Mouse (Mus musculus) megakaryocyte, embryonic 14.5 days (primary cell): ENCODE data around the gene Slc24a1.

Experiments
- FLI1 ChIP-seq: IDR thresholded peaks from 2 replicates; pipeline ENCODE4 v1.6.1; 2012; ENCODE audit warnings: low read length, inconsistent platforms, mixed read lengths
- GATA1 ChIP-seq: IDR thresholded peaks from 3 replicates; pipeline ENCODE4 v1.6.1; 2012; ENCODE audit warnings: mixed read lengths, low read length, inconsistent platforms, borderline replicate concordance

DNA sequence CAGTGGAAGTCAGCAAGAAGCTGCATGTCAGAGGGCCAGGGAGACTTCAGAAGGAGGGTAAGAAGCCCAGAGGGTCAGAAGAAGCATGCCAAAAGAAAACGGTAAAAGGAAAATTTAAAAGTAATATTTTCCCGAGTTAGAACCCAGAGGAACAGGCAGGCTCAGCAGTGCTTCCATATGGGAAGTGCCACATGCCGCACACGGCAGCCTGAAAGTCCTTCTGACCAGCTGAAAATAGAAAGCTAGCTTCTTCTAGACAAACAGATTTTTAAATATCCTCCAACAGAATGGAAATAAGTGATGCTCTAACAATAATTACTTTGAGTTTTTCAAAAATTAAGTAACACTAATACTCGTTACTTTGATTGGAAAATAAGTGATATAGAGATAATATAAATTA, 65.4 kb downstream of the Slc24a1 start:
- no peak for TF ChIP-seq GATA1
- no peak for TF ChIP-seq FLI1
